Comparison of ENCODE assay signal across 27 mouse cellular contexts in the genomic region with DNA sequence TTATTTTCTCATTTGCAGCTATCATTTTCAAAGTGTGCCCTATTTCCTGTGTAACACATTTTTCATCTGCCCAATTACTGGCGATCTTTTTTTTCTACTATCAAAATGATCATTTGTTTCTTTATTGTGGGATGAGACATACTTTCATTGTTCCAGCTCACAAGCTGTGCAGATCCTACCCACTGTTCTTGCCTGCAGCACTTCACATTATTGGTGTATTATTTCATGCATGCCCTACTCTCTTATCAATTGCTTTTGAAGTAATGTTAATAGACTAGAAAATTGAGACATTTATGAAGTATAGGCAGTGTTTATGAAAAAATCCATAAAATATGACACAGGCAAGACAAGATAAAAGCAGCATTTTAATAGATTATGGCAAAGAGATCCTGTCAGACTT.
"Had no signal": no experiment of that assay in that cellular context is flagged by ENCODE, and none has a peak within 500 bp of the region (broad histone marks: within the 10 kb centered on the region; RNA-seq: fewer than 3 reads in every experiment).

No protein-coding gene starts in this region.

- H3K9ac ChIP-seq: heart, embryonic 12.5 days; hindbrain, embryonic 12.5 days; hindbrain, embryonic 14.5 days; intestine, embryonic 15.5 days; kidney, embryonic 15.5 days; limb, embryonic 13.5 days; limb, embryonic 15.5 days; liver, embryonic 12.5 days had no signal

- H3K4me2 ChIP-seq: heart, embryonic 12.5 days; hindbrain, embryonic 12.5 days; hindbrain, embryonic 14.5 days; intestine, embryonic 15.5 days; kidney, embryonic 15.5 days; limb, embryonic 13.5 days; limb, embryonic 15.5 days; liver, embryonic 12.5 days had no signal

- H3K27ac ChIP-seq: gastrocnemius, adult 2 months; heart, embryonic 10.5 days; hindbrain, embryonic 10.5 days; hindbrain, embryonic 12.5 days; hindbrain, embryonic 14.5 days; intestine, embryonic 15.5 days; kidney, embryonic 15.5 days; kidney, postnatal 0 days; limb, embryonic 13.5 days; limb, embryonic 15.5 days; liver, embryonic 12.5 days had no signal

- H3K36me3 ChIP-seq: heart, embryonic 10.5 days; heart, embryonic 12.5 days; hindbrain, embryonic 10.5 days; hindbrain, embryonic 12.5 days; intestine, embryonic 15.5 days; kidney, embryonic 15.5 days; limb, embryonic 13.5 days; limb, embryonic 15.5 days; liver, embryonic 12.5 days had no signal

- H3K27me3 ChIP-seq: heart, embryonic 12.5 days; hindbrain, embryonic 12.5 days; intestine, embryonic 15.5 days; kidney, embryonic 15.5 days; limb, embryonic 13.5 days; limb, embryonic 15.5 days; liver, embryonic 12.5 days had no signal

- H3K4me1 ChIP-seq: heart, embryonic 10.5 days; heart, embryonic 12.5 days; hindbrain, embryonic 10.5 days; hindbrain, embryonic 12.5 days; intestine, embryonic 15.5 days; kidney, embryonic 15.5 days; limb, embryonic 13.5 days; limb, embryonic 15.5 days; liver, embryonic 12.5 days had no signal

- DNase-seq: gastrocnemius, adult 2 months; gastrocnemius, postnatal 10 days; gastrocnemius, postnatal 25 days; heart, adult 18-20 months; heart, postnatal 10 days; heart, postnatal 4 days; kidney, adult 18-20 months; kidney, adult 8-10 months; kidney, postnatal 14 days; kidney, postnatal 36 days; layer of hippocampus, adult 9-11 months; layer of hippocampus, postnatal 36 days; left cerebral cortex, postnatal 4 days had no signal

- ATAC-seq: hindbrain, embryonic 16.5 days; inflammation-experienced regulatory T-cells, adult 6 months; intestine, embryonic 15.5 days; intestine, postnatal 0 days; liver, embryonic 12.5 days had no signal

- H3K9me3 ChIP-seq: heart, embryonic 10.5 days; heart, embryonic 12.5 days; hindbrain, embryonic 10.5 days; hindbrain, embryonic 12.5 days; intestine, embryonic 15.5 days; kidney, embryonic 15.5 days; limb, embryonic 13.5 days; limb, embryonic 15.5 days; liver, embryonic 12.5 days had no signal

- H3K4me3 ChIP-seq: gastrocnemius, adult 2 months; heart, embryonic 10.5 days; heart, embryonic 12.5 days; hindbrain, embryonic 10.5 days; hindbrain, embryonic 12.5 days; intestine, embryonic 15.5 days; kidney, embryonic 15.5 days; limb, embryonic 13.5 days; limb, embryonic 15.5 days; liver, embryonic 12.5 days had no signal
